19 mouse cellular contexts compared by ENCODE assay signal in the genomic region with DNA sequence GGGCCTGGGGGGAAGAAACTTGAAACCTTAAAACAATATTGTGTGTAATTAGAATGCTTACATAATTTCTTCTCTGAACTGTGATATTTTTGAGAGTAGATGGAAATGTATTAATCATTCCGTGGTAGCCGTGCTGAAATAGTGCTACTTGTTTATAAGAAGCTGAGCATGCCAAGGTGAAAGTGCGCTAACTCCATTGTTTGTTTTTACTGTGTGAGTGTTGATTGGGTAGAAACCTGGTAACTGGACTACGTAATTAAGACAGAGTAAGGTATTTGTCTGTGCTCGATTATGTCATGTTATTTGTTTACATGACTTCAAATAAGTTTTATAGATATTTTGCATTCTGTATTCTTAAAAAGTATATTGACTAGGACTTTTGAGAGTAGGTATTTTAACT. TPM values are rescaled to one million over a fixed set of nuclear protein-coding genes. Genes with fewer than 3 reads are reported as not detected.
A peak's percentile ranks its signal among the peaks of the same experiment; 100 is the strongest.
DNase-seq lines count a peak whose midpoint lies in the region; TF ChIP-seq lines count a peak whose summit lies in the region.
"Had no signal": no experiment of that assay in that cellular context is flagged by ENCODE, and none has a peak within 500 bp of the region (broad histone marks: within the 10 kb centered on the region; RNA-seq: fewer than 3 reads in every experiment).

No protein-coding gene starts in this region.

- peak; percentile 61 for DNase-seq in kidney, adult 9 months
- no peak for DNase-seq in kidney, adult 11 months
- no peak for DNase-seq in CH12.LX (ENCODE audit: extremely low read depth)
- no peak for DNase-seq in thymus, adult 18-20 months
- no peak for DNase-seq in left cerebral cortex, adult 8-10 months (ENCODE audit: low spot score in 2 of 2)
- DNase-seq: adrenal gland, adult 8-10 months; adrenal gland, postnatal 14 days; adrenal gland, postnatal 36 days; cerebellum, adult 11-12 months; cerebellum, adult 2 months; cerebellum, adult 9-10 months; cerebellum, postnatal 10 days; cerebellum, postnatal 25 days; forebrain, postnatal 0 days had no signal

- H3K9me3 ChIP-seq in CH12.LX (replicated peaks; ENCODE audit: low read length) (no peaks in the 10 kb centered on the region), ES-Bruce4 (replicated peaks; ENCODE audit: control insufficient read depth, insufficient read depth, low read length, poor library complexity, severe bottlenecking) (no peaks in the 10 kb centered on the region)
- H3K9me3 ChIP-seq: embryonic facial prominence, embryonic 10.5 days; embryonic facial prominence, embryonic 12.5 days; forebrain, embryonic 13.5 days; forebrain, embryonic 15.5 days had no signal

- H3K79me2 ChIP-seq in CH12.LX (replicated peaks; ENCODE audit: control insufficient read depth, extremely low read depth, insufficient read depth, poor library complexity, severe bottlenecking), result peaks cover 37% of the 10 kb centered on the region

- H3K27me3 ChIP-seq in CH12.LX (replicated peaks) (no peaks in the 10 kb centered on the region), ES-Bruce4 (ENCODE audit: control insufficient read depth, insufficient read depth, low read length, poor library complexity, severe bottlenecking) (no peaks in the 10 kb centered on the region)
- H3K27me3 ChIP-seq: embryonic facial prominence, embryonic 12.5 days; forebrain, embryonic 13.5 days; forebrain, embryonic 15.5 days had no signal

- H3K4me1 ChIP-seq in CH12.LX (ENCODE audit: control insufficient read depth in 1 of 2, insufficient read depth in 2 of 2) (peaks cover 0 to 18% of the 10 kb centered on the region in 2 experiments; a peak in 2 of 4 replicates), ES-Bruce4 (ENCODE audit: control insufficient read depth, insufficient read depth, low read length) (no peaks in the 10 kb centered on the region)
- H3K4me1 ChIP-seq: embryonic facial prominence, embryonic 10.5 days; embryonic facial prominence, embryonic 12.5 days; forebrain, embryonic 13.5 days; forebrain, embryonic 15.5 days had no signal

- no peak for TF ChIP-seq EP300 in CH12.LX (IDR thresholded peaks at IDR 0.05; ENCODE audit: low read length)
- no peak for TF ChIP-seq EP300 in ES-Bruce4 (IDR thresholded peaks at IDR 0.05; ENCODE audit: insufficient read depth, low read depth, low read length)

- dilution Hi-C loops in CH12.LX (cut with MboI; ENCODE audit: extremely low pct_ligation_motif_present, extremely low pct_unique_long_range_greater_than_20kb, low sequenced_read_pairs), result no loop called here

- no peak overlapping the region for H3K4me2 ChIP-seq in CH12.LX (ENCODE audit: insufficient read depth, low read depth, poor library complexity, severe bottlenecking)
- H3K4me2 ChIP-seq: embryonic facial prominence, embryonic 12.5 days; forebrain, embryonic 13.5 days; forebrain, embryonic 15.5 days had no signal

- in situ Hi-C loops in CH12.LX (cut with MboI; ENCODE audit: low pct_ligation_motif_present, low pct_unique_long_range_greater_than_20kb, low sequenced_read_pairs), result no loop called here

- TF ChIP-seq CTCF in CH12.LX (conservative IDR thresholded peaks at IDR 0.05 in 1 of 2, IDR thresholded peaks at IDR 0.05 in 1 of 2; ENCODE audit: low read depth in 2 of 2, low read length in 2 of 2), result no peak
- TF ChIP-seq CTCF in ES-Bruce4 (IDR thresholded peaks at IDR 0.05; ENCODE audit: low read depth, low read length), result no peak

- H3K27ac ChIP-seq in CH12.LX (ENCODE audit: insufficient read depth, low read depth) (no peak overlapping the region), ES-Bruce4 (ENCODE audit: insufficient read depth, low read length) (peak overlapping the region; percentile 48; the same call in 1 of the 2 replicates)
- H3K27ac ChIP-seq: embryonic facial prominence, embryonic 10.5 days; embryonic facial prominence, embryonic 12.5 days; forebrain, embryonic 13.5 days; forebrain, embryonic 15.5 days had no signal

- TF ChIP-seq RAD21 in CH12.LX (IDR thresholded peaks at IDR 0.05; ENCODE audit: low read depth, low read length), result no peak

- H3K36me3 ChIP-seq in CH12.LX (replicated peaks in 1 of 2; ENCODE audit: control insufficient read depth in 1 of 2, insufficient read depth in 1 of 2, low read length in 1 of 2) (peaks cover 64 to 94% of the 10 kb centered on the region in 2 experiments), ES-Bruce4 (ENCODE audit: control insufficient read depth, insufficient read depth, low read length, poor library complexity, severe bottlenecking) (peaks cover 73% of the 10 kb centered on the region)

- H3K4me3 ChIP-seq in CH12.LX (replicated peaks in 1 of 3; ENCODE audit: low read depth in 2 of 3, low read length in 2 of 3, poor library complexity in 1 of 3) (no peak overlapping the region), ES-Bruce4 (ENCODE audit: low read depth, low read length) (no peak overlapping the region)
- H3K4me3 ChIP-seq: embryonic facial prominence, embryonic 10.5 days; embryonic facial prominence, embryonic 12.5 days; forebrain, embryonic 13.5 days; forebrain, embryonic 15.5 days had no signal

- H3K9ac ChIP-seq in CH12.LX (ENCODE audit: insufficient read depth, low read depth), result no peak overlapping the region
- no peak overlapping the region for H3K9ac ChIP-seq in ES-Bruce4 (ENCODE audit: low read depth, poor library complexity, severe bottlenecking)
- H3K9ac ChIP-seq: embryonic facial prominence, embryonic 12.5 days; forebrain, embryonic 13.5 days; forebrain, embryonic 15.5 days; forebrain, postnatal 0 days had no signal

- TF ChIP-seq POLR2A in CH12.LX (IDR thresholded peaks at IDR 0.05; ENCODE audit: low read depth, low read length), result 0 out of 2 replicates have a peak, but pooled peaks have one; percentile 11
- TF ChIP-seq POLR2A in ES-Bruce4 (IDR thresholded peaks at IDR 0.05; ENCODE audit: insufficient read depth, low read length), result no peak

TF ChIP-seq in CH12.LX, 34 proteins besides CTCF, POLR2A, EP300 and RAD21:
- no peak for TF ChIP-seq ZNF384 (IDR thresholded peaks at IDR 0.05; ENCODE audit: low read depth, low read length)
- no peak for TF ChIP-seq NELFE (IDR thresholded peaks at IDR 0.05; ENCODE audit: low read depth, low read length)
- no peak for TF ChIP-seq ELF1 (IDR thresholded peaks at IDR 0.05; ENCODE audit: low read depth, low read length)
- no peak for TF ChIP-seq MEF2A (IDR thresholded peaks at IDR 0.05; ENCODE audit: borderline replicate concordance, low read depth, low read length)
- no peak for TF ChIP-seq ETS1 (conservative IDR thresholded peaks at IDR 0.05; ENCODE audit: low read depth, low read length)
- TF ChIP-seq MXI1 (IDR thresholded peaks at IDR 0.05; ENCODE audit: low read depth, low read length), result no peak
- no peak for TF ChIP-seq GABPA (IDR thresholded peaks at IDR 0.05; ENCODE audit: insufficient replicate concordance, low read depth, low read length)
- TF ChIP-seq MAFK (IDR thresholded peaks at IDR 0.05; ENCODE audit: insufficient replicate concordance, low read length), result no peak
- TF ChIP-seq KAT2A (IDR thresholded peaks at IDR 0.05; ENCODE audit: insufficient replicate concordance, low read length), result no peak
- no peak for TF ChIP-seq ZKSCAN1 (IDR thresholded peaks at IDR 0.05; ENCODE audit: borderline replicate concordance, low read depth, low read length)
- no peak for TF ChIP-seq MAZ (IDR thresholded peaks at IDR 0.05; ENCODE audit: low read depth, low read length)
- TF ChIP-seq CHD2 (IDR thresholded peaks at IDR 0.05; ENCODE audit: low read length), result no peak
- no peak for TF ChIP-seq POLR2AphosphoS2 (IDR thresholded peaks at IDR 0.05; ENCODE audit: low read depth, low read length)

RNA-seq across cellular contexts. Expression of gene Fubp1, which starts 19.0 kb away (rescaled TPM):
- total RNA-seq in CH12.LX (2012; rRNA removed), result 214 and 306 TPM in 2 replicates
- total RNA-seq in CH12.LX (2014; rRNA removed), result 333 and 398 TPM in 2 replicates
- polyA plus RNA-seq in CH12.LX (2012; ENCODE audit: insufficient read length, low read depth), result 224 and 237 TPM in 2 replicates
- 406 and 417 TPM in 2 replicates for polyA plus RNA-seq in ES-Bruce4 (2011; ENCODE audit: insufficient read depth, insufficient read length, low read depth, missing spikeins)
- 100 to 1,000 TPM in 3 of 4 experiments, 10 to 100 TPM in 1; 98.9 to 115 (median 104) TPM for total RNA-seq in left cerebral cortex, adult 8-10 months (2022)

RNA-seq across cellular contexts. Expression of gene Dnajb4, which starts 19.2 kb away (rescaled TPM):
- 11.7 and 14.9 TPM in 2 replicates for total RNA-seq in CH12.LX (2012; rRNA removed)
- 26.4 and 30.0 TPM in 2 replicates for total RNA-seq in CH12.LX (2014; rRNA removed)
- polyA plus RNA-seq in CH12.LX (2012; ENCODE audit: insufficient read length, low read depth), result 17.7 and 19.5 TPM in 2 replicates
- 27.0 and 28.8 TPM in 2 replicates for polyA plus RNA-seq in ES-Bruce4 (2011; ENCODE audit: insufficient read depth, insufficient read length, low read depth, missing spikeins)
- 10 to 100 TPM; 62.7 to 70.1 (median 65.9) TPM for total RNA-seq in left cerebral cortex, adult 8-10 months (2022)

RNA-seq across cellular contexts. Expression of gene Nexn, which starts 36.9 kb away (rescaled TPM):
- total RNA-seq in CH12.LX (2012; rRNA removed), result 0.08 TPM in 2 replicates
- total RNA-seq in CH12.LX (2014; rRNA removed), result not detected in 2 replicates
- polyA plus RNA-seq in CH12.LX (2012; ENCODE audit: insufficient read length, low read depth), result 0.17 and 0.67 TPM in 2 replicates
- 16.3 and 19.6 TPM in 2 replicates for polyA plus RNA-seq in ES-Bruce4 (2011; ENCODE audit: insufficient read depth, insufficient read length, low read depth, missing spikeins)
- 1 to 10 TPM; 6.5 to 9.8 (median 7.7) TPM for total RNA-seq in left cerebral cortex, adult 8-10 months (2022)

Comparison
In these comparisons a context has a peak if more than half of its experiments do, and no peak if none do; other contexts are left out.
1. RNA of gene Nexn, which starts 36.9 kb away (total RNA-seq): 6.5 to 9.8 TPM in left cerebral cortex, adult 8-10 months; 0.08 TPM in CH12.LX; every median in the first group is over 4 times any median in the second.